Mouse (Mus musculus): ENCODE measurements at regions not wholly inside any gene's neighbourhood (a gene's known extent, or its start where the extent isn't known, plus 50 kb on each side); places are given as distances from the start of the nearest gene placed in this dataset.

GRCm38 (mm10) chr16:87124519-87124918 lies 229.5 kb upstream of the N6amt1 start:
- H3K4me3 ChIP-seq = no peak overlapping the region
- H3K9me3 ChIP-seq = no peaks in the 10 kb centered on the region
- ATAC-seq (replicated peaks) = no peak
- no peaks in the 10 kb centered on the region for H3K27me3 ChIP-seq (replicated peaks)
- H3K4me1 ChIP-seq = no peaks in the 10 kb centered on the region
- WGBS = 90% methylated on average over 7 of the region's 7 CpGs
- H3K9ac ChIP-seq = no peak overlapping the region
- no peaks in the 10 kb centered on the region for H3K36me3 ChIP-seq (replicated peaks)
- no peak overlapping the region for H3K4me2 ChIP-seq
- no peak overlapping the region for H3K27ac ChIP-seq

- H3K4me1 ChIP-seq = no peaks in the 10 kb centered on the region
- WGBS = 77% methylated on average over 2 of the region's 2 CpGs
- H3K27ac ChIP-seq = no peak overlapping the region
- H3K27me3 ChIP-seq (replicated peaks) = no peaks in the 10 kb centered on the region
- no peak for ATAC-seq (replicated peaks)
- H3K4me2 ChIP-seq = no peak overlapping the region
- no peak overlapping the region for H3K9ac ChIP-seq
- no peak overlapping the region for H3K4me3 ChIP-seq
- no peaks in the 10 kb centered on the region for H3K9me3 ChIP-seq
- H3K36me3 ChIP-seq (replicated peaks) = no peaks in the 10 kb centered on the region
Measured at GRCm38 (mm10) chr16:87103599-87103998, 250.4 kb upstream of the N6amt1 start.

GRCm38 (mm10) chr16:87102057-87102456 lies 251.9 kb upstream of the N6amt1 start:
- H3K36me3 ChIP-seq (replicated peaks) = no peaks in the 10 kb centered on the region
- no peaks in the 10 kb centered on the region for H3K4me1 ChIP-seq
- H3K9me3 ChIP-seq = no peaks in the 10 kb centered on the region
- H3K4me3 ChIP-seq = no peak overlapping the region
- H3K27me3 ChIP-seq (replicated peaks) = no peaks in the 10 kb centered on the region
- ATAC-seq (replicated peaks) = no peak
- no peak overlapping the region for H3K4me2 ChIP-seq
- no peak overlapping the region for H3K9ac ChIP-seq
- H3K27ac ChIP-seq = no peak overlapping the region

GRCm38 (mm10) chr16:87092011-87092410 lies 262.0 kb upstream of the N6amt1 start:
- Histone ChIP-seq H3K4me2 (no peak overlapping the region), H3K9me3 (no peaks in the 10 kb centered on the region), H3K27ac (no peak overlapping the region), H3K4me3 (no peak overlapping the region), H3K27me3 (replicated peaks) (no peaks in the 10 kb centered on the region), H3K9ac (no peak overlapping the region), H3K36me3 (replicated peaks) (no peaks in the 10 kb centered on the region), H3K4me1 (no peaks in the 10 kb centered on the region)
- no peak for ATAC-seq (replicated peaks)
- 85% methylated on average over 2 of the region's 2 CpGs for WGBS

GRCm38 (mm10) chr16:87089322-87089721 lies 264.7 kb upstream of the N6amt1 start:
- Histone ChIP-seq H3K9ac (no peak overlapping the region), H3K27me3 (replicated peaks) (no peaks in the 10 kb centered on the region), H3K4me3 (no peak overlapping the region), H3K36me3 (replicated peaks) (no peaks in the 10 kb centered on the region), H3K27ac (no peak overlapping the region), H3K9me3 (no peaks in the 10 kb centered on the region), H3K4me2 (no peak overlapping the region), H3K4me1 (no peaks in the 10 kb centered on the region)
- no peak for ATAC-seq (replicated peaks)
- WGBS = 86% methylated on average over 3 of the region's 3 CpGs

- Histone ChIP-seq H3K4me2 (no peak overlapping the region), H3K27ac (no peak overlapping the region), H3K27me3 (replicated peaks) (no peaks in the 10 kb centered on the region), H3K9ac (no peak overlapping the region), H3K4me3 (no peak overlapping the region), H3K36me3 (replicated peaks) (no peaks in the 10 kb centered on the region), H3K4me1 (no peaks in the 10 kb centered on the region), H3K9me3 (no peaks in the 10 kb centered on the region)
- ATAC-seq (replicated peaks) = no peak
- WGBS = 70% methylated on average over 2 of the region's 2 CpGs
Measured at GRCm38 (mm10) chr16:87083505-87083904, 270.5 kb upstream of the N6amt1 start.

- no peaks in the 10 kb centered on the region for H3K27me3 ChIP-seq (replicated peaks)
- no peak overlapping the region for H3K4me2 ChIP-seq
- H3K9ac ChIP-seq = no peak overlapping the region
Measured at GRCm38 (mm10) chr16:87077385-87077784, 276.6 kb upstream of the N6amt1 start.

GRCm38 (mm10) chr16:87069294-87069693 lies 284.7 kb upstream of the N6amt1 start:
- Histone ChIP-seq H3K36me3 (replicated peaks) (no peaks in the 10 kb centered on the region), H3K9me3 (no peaks in the 10 kb centered on the region), H3K4me3 (no peak overlapping the region), H3K27ac (no peak overlapping the region), H3K27me3 (replicated peaks) (no peaks in the 10 kb centered on the region), H3K4me2 (no peak overlapping the region), H3K4me1 (no peaks in the 10 kb centered on the region), H3K9ac (no peak overlapping the region)
- ATAC-seq (replicated peaks) = no peak
- 77% methylated on average over 2 of the region's 2 CpGs for WGBS

More at GRCm38 (mm10) chr16:87077385-87077784, 276.6 kb upstream of the N6amt1 start:
- WGBS = 92% methylated on average over 2 of the region's 2 CpGs
- no peak for ATAC-seq (replicated peaks)
- Histone ChIP-seq H3K9me3 (no peaks in the 10 kb centered on the region), H3K27ac (no peak overlapping the region), H3K4me1 (no peaks in the 10 kb centered on the region), H3K4me3 (no peak overlapping the region), H3K36me3 (replicated peaks) (no peaks in the 10 kb centered on the region)

GRCm38 (mm10) chr16:87067981-87068380 lies 286.0 kb upstream of the N6amt1 start:
- no peaks in the 10 kb centered on the region for H3K27me3 ChIP-seq (replicated peaks)
- H3K4me3 ChIP-seq = no peak overlapping the region
- 67% methylated on average over 1 of the region's 1 CpGs for WGBS
- no peak overlapping the region for H3K9ac ChIP-seq
- H3K36me3 ChIP-seq (replicated peaks) = no peaks in the 10 kb centered on the region
- H3K27ac ChIP-seq = no peak overlapping the region
- no peaks in the 10 kb centered on the region for H3K4me1 ChIP-seq
- no peak for ATAC-seq (replicated peaks)
- H3K4me2 ChIP-seq = no peak overlapping the region
- H3K9me3 ChIP-seq = no peaks in the 10 kb centered on the region

GRCm38 (mm10) chr16:87067523-87067922 lies 286.5 kb upstream of the N6amt1 start:
- no peak overlapping the region for H3K4me3 ChIP-seq
- 83% methylated on average over 5 of the region's 5 CpGs for WGBS

GRCm38 (mm10) chr16:87060473-87060872 lies 293.5 kb upstream of the N6amt1 start:
- H3K4me1 ChIP-seq = no peaks in the 10 kb centered on the region
- H3K9me3 ChIP-seq = no peaks in the 10 kb centered on the region
- 94% methylated on average over 8 of the region's 8 CpGs for WGBS
- H3K4me3 ChIP-seq = no peak overlapping the region
- no peak overlapping the region for H3K9ac ChIP-seq
- no peak overlapping the region for H3K4me2 ChIP-seq
- no peaks in the 10 kb centered on the region for H3K36me3 ChIP-seq (replicated peaks)
- H3K27me3 ChIP-seq (replicated peaks) = no peaks in the 10 kb centered on the region
- no peak for ATAC-seq (replicated peaks)
- no peak overlapping the region for H3K27ac ChIP-seq

More at GRCm38 (mm10) chr16:87067523-87067922, 286.5 kb upstream of the N6amt1 start:
- Histone ChIP-seq H3K27ac (no peak overlapping the region), H3K36me3 (replicated peaks) (no peaks in the 10 kb centered on the region), H3K9ac (no peak overlapping the region), H3K4me2 (no peak overlapping the region), H3K4me1 (no peaks in the 10 kb centered on the region), H3K27me3 (replicated peaks) (no peaks in the 10 kb centered on the region), H3K9me3 (no peaks in the 10 kb centered on the region)
- ATAC-seq (replicated peaks) = no peak

- H3K4me3 ChIP-seq = no peak overlapping the region
- no peak for ATAC-seq (replicated peaks)
- no peaks in the 10 kb centered on the region for H3K36me3 ChIP-seq (replicated peaks)
- H3K27me3 ChIP-seq (replicated peaks) = no peaks in the 10 kb centered on the region
- 83% methylated on average over 8 of the region's 8 CpGs for WGBS
- H3K9me3 ChIP-seq = no peaks in the 10 kb centered on the region
- no peaks in the 10 kb centered on the region for H3K4me1 ChIP-seq
- no peak overlapping the region for H3K9ac ChIP-seq
- no peak overlapping the region for H3K27ac ChIP-seq
- H3K4me2 ChIP-seq = no peak overlapping the region
Measured at GRCm38 (mm10) chr16:87049741-87050383, 304.1 kb upstream of the N6amt1 start.

GRCm38 (mm10) chr16:87044773-87045561 lies 309.0 kb upstream of the N6amt1 start:
- Histone ChIP-seq H3K36me3 (replicated peaks) (no peaks in the 10 kb centered on the region), H3K4me2 (no peak overlapping the region), H3K9me3 (no peaks in the 10 kb centered on the region), H3K27me3 (replicated peaks) (no peaks in the 10 kb centered on the region), H3K4me1 (no peaks in the 10 kb centered on the region), H3K27ac (no peak overlapping the region), H3K4me3 (no peak overlapping the region), H3K9ac (no peak overlapping the region)
- 30% methylated on average over 5 of the region's 5 CpGs for WGBS
- ATAC-seq (replicated peaks) = no peak

Measured in midbrain, embryonic 15.5 days (tissue).